Mouse (Mus musculus) urinary bladder, postnatal 10 days (tissue): ENCODE data around the gene Plekhj1.
A peak's percentile ranks its signal among the peaks of the same experiment; 100 is the strongest.

Experiments used
- DNase-seq: peaks from one replicate; pipeline ENCODE4 v3.0.0; 2022; ENCODE audit warnings: low spot score

Plekhj1 gene

GRCm38 (mm10) chr10:80748609-80749008 is 49.8 kb downstream of the Plekhj1 start:
- DNase-seq: no peak

GRCm38 (mm10) chr10:80747410-80747809 is 51.0 kb downstream of the Plekhj1 start:
- DNase-seq: peak; percentile 41
